Mouse (Mus musculus) urinary bladder, postnatal 14 days (tissue): ENCODE results near the gene Phf7.

Experiments
- DNase-seq: peaks from one replicate; pipeline ENCODE4 v3.0.0; 2021; ENCODE audit warnings: low spot score

Gene Phf7

DNA sequence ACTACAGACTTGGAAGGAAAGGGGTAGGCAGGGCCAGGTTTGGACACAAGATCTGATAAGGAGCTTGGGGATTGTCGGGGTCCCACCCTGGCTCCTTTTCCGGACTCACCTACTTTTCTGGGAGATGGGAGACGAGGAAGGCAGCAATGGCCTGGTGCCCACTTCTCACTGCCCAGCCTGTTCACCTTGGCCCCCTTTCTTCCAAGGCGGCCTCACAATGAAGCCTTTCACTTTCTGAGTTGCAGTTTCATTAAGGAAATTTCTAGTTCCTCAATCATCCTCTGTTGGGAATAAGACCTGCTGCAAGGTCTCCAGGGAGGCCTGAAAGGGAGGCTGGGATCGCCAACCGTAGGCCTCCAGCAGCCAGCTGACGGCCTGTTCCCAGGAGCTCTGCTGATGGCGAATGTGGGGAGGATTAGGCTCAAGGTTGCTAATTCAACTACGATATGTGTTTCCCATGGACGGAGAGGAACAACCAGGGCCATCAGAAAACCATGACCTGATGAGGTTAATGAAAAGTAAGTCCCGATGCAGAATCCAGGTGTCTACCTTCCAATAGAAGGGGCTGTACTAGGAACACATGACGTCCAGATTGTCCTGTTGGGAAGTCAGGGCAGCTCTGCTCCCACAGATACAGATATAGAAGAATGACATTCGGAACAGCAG is 18.6 kb downstream of the Phf7 start:
- no peak for DNase-seq

DNA sequence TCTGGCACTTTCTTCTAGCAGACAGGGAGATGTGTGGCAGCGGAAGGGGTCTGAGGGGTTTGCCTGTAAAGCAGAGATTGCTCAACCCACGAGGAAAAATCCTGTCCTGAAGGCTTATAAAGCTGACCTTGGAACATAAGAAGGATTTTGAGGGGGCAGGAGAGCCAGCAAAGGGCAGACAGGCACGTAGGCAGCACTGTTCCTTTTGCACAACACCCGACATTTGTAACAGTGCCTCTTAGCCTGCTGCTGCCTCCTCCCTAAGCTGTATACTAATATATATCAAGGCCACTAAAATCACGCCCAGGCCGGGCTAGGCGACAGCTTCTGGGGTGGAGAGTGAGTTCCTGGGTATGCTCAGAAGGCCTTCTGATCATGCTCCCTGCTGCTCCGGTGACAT is 20.7 kb downstream of the Phf7 start:
- DNase-seq, result no peak

DNA sequence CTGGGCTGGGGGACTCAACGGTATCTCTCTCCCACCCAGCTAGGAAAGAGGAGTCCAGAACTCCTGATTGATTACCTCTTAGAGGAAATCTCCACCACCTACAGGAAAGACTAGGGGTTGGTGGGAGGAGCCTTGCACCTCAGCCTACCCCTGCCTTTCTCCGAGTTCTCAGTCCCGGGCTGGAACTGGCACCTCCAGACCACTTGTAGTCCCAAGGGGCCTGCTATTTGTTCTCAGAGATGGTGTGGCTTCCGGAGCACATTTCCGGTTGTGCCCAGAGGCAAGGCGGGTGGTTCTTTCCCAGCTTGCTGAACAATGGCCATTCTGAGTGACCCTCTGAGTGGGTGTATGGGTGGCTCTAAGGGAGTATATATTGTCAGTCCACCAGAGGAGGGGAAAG is 22.9 kb downstream of the Phf7 start:
- DNase-seq, result no peak

DNA sequence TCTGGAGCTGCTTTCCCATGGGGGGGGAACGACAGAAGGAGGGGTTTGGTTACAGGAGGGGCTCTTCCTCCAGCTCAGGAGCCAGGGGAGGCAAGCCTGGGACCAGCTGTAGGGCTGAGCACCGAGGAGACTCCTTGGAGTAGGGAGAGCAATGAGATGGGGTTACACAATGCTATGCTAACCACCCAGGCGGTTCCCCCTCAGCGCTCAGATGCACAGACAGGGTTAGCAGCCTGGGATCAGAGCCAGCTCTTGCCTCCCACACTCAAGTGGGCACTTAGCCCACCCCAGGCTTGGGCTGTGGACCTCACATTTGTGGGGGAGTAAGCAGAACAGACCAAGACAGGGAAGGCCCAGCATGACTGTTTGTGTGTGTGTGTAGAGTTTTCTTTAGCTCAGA is 24.1 kb downstream of the Phf7 start:
- DNase-seq, result peak; percentile 57

DNA sequence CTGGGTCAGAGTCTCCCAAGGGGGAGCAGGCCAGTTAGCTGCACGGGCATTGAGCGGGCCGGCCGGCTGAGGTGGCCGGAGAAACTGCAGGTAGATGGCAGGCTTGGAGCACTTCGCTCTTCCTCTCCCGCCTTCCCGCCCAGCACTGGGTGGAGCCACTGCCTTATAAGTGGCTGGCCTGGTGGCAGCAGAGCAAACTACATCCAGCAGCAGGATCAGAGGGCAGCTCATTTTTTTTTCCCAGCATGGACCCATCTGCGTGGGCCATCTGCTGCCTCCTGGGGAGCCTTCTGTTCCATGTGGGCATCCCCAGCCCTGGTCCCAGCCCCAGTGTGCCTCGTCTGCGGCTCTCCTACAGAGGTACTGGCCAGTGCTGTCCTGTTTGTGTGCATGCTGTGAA is 33.5 kb downstream of the Phf7 start, which contains the start of gene Sema3g:
Gene Sema3g, plus strand, starts transcription at position 195 of the 400 bp plus-strand sequence.
- DNase-seq, result peak; percentile 69

DNA sequence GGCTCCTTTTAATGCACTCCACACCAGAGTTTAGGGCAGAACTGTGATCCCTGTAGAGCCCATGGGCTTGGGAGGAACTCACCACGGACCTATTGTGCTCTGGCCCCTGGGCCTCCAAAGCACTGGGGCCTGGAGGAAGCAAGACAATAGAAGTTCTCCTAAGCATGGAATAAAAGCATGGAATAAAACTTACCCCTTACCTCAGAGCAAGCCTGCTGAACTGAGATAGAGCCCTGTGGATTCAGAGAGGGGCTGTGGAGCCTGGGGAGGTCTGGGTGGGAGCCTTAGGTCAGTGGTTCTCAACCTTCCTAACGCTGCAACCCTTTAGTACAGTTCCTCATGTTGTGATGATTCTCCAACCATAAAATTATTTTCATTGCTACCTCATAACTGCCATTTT is 34.3 kb downstream of the Phf7 start, which contains the start of gene Nisch:
Gene Nisch, minus strand, starts transcription at position 101 of the 400 bp plus-strand sequence.
- DNase-seq, result no peak

DNA sequence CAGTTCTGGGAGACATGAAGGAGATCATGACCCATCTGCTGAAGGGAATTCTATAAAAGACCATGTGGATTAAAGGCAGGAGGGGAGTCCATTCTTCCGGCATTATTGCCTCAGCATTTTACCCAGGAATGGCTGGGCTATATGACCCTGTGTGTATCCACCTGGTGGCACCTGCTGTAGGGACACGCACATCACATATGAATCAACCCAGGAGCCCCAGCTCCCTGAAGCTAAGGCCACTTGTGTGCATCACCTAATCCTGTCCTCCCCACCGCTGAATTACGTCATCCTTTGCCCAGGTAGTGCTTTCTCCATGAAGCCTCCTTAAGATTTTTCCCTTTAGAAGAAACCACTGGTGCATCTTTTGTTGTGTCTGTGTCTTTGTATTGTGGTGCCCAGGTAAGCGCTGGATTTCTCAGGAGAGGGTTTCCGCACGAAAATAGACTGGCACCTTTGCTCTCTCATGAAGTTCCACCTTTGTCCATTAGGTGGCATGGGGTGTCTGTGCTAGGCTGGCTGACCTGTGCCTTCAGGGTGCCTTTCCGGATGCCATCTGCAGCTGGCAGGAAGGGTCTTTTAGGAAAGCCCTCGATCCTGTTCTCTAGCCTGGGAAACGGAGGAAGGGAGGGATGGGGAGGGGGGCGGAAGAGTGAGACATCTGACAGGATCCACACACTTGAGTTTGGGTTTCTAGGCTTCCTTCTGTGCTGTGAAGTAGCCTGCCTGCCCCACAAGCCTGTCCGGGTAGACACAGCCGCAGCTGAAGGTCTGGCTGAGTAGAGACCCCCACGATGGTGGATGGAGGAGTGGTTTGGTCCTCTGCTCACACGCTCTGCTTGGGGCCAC is 35.7 kb downstream of the Phf7 start:
- peak; percentile 66 for DNase-seq

DNA sequence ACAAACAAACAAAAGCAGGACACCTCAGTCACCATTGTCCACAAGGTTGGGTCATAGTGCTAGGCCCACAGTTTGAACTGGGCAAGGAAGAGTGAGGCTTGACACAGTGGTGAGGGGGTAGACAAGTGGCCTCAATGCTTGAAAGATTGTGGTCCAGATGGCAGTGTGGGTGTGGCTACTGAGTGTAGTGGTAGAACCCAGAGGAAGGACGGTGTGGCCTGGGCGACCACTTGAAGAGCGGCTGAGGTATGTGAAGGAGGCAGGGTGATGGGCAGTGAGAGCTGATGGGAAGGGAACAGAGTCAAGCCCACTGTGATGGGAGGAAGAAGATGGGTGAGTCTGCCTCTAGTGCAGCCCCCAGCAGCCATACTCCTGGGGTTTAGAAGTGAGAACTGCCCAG is 36.4 kb downstream of the Phf7 start:
- DNase-seq, result no peak

DNA sequence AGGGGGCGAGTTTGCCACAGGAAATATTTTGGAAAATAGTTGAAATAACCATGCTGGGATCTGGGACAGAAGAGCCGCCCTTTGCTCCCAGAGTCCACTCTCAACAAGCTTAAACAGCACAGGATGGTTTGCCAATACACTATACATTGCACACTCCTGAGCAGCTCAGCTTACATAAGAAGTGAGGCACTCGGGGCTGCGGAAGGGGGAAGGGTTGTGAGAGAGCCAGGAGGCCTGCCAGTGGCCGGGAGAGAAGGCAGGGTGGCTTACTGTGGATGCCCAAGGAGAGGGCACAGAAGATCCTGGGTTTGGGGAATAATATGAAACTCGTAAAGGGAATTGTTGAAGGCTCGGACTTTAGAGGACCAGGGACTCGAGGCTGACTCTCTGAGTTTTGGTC is 37.2 kb downstream of the Phf7 start:
- DNase-seq, result no peak

DNA sequence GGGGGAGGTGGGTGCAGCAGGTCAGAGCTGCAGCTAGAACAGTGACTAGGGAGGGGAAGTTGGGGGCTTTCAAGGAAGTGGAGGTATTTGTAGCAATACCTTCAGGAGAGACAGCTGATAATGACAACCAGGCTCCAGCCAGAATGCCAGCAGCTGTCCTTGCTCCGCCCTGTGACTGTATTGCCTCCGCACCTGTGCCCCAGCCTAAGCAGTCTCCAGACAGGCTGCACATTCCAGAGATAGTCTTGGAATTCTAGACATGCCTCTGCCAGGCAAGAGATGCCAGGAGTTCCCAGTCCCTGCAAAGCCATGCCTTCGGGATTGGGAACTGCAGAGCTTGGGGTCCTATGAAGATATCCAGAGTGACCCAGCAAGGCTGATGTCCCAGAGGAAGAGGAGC is 38.6 kb downstream of the Phf7 start:
- DNase-seq, result no peak

DNA sequence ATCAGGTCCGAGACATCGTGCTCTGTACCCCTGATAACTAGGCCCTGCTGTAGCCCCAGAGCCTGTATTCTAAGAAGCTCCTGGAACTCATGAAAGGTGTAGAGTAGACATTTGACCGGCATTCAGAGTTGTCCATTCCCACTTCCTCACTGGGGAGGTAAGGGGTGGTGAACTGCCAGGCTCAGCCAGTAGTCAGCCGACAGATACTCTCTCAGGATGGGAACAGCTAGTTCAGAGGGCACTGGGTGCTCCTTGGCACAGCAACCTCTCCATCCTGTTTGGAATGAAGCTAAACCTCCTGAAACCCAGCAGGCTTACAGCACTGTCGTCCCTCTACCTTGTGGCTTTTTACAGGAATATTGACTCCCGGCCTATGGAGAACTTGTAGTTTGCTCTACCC is 39.3 kb downstream of the Phf7 start:
- no peak for DNase-seq

DNA sequence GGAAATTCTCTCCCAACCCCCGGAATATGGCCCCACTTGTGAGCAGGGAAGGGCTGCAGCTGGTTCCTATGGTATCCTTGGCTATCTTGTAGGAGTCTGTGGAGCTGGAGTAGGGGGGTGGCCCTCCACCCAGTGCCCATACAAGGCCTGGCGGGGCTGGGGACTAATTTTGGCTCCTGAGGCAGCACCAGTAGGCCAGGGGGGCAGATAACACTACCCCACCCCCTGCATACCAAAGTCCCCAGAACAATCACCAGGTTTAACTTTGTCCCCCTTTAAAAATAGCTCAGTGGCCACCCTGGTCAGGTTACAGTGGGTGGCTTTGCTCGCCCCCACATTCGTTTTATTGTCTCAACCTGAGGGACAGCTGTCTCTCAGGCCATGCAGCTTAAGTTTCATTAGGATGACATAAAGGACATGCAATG is 42.0 kb downstream of the Phf7 start:
- no peak for DNase-seq

DNA sequence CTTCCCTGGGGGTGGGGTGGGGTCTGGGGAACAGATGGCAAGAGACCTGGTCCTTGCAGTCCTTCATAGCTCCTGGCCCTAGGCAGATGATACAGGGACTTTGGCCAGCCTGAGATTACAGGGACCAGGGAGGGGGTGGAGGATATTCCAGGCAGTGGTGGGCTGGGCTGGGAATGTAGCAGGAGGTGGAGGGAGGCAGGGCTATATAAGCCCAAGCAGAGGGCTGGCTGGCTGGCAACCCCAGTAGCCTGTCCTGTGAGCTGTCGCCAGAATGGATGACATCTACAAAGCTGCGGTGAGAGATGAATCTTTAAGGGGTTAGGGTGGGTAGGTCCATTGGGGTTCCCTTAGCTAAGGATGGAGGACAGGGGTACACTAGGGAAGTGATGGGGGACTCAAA is 43.0 kb downstream of the Phf7 start, which contains the start of gene Tnnc1:
Gene Tnnc1, plus strand, starts transcription at position 229 of the 400 bp plus-strand sequence.
- DNase-seq, result no peak

DNA sequence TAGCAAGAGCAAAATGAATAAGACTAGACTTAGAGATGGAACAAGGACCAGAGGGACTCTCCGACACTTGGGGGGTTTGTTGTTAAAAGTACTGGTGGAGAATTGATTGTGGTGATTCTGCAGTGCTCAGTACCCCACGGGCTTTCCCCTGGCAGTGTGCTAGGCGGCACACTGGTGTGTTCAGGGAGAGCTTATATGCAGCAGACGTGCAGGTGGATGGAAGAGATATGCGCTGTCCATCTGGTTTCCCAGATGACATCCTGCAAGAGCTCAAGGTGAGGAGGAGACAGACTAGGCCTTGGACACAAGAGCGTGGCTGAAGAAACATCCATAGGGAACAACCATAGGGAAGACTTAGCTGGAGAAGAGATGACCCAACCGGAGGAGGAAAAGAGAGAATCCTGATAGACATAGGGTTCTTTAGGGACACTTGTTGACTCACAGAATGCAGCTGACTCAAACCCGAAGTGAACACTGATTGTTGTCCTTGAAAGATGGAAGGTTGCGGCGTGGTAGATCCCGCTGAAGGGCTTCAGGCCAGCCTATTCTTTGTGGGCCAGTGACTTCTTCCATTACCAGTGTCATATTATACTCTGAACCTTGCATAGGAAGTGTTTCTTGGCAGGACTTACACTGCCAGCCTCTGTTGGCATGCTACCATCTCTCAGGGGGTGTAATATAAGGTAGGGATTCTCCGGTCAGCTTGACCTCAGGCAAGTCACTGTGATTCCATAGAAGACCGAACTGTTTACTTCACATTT is 43.9 kb downstream of the Phf7 start:
- DNase-seq, result no peak

DNA sequence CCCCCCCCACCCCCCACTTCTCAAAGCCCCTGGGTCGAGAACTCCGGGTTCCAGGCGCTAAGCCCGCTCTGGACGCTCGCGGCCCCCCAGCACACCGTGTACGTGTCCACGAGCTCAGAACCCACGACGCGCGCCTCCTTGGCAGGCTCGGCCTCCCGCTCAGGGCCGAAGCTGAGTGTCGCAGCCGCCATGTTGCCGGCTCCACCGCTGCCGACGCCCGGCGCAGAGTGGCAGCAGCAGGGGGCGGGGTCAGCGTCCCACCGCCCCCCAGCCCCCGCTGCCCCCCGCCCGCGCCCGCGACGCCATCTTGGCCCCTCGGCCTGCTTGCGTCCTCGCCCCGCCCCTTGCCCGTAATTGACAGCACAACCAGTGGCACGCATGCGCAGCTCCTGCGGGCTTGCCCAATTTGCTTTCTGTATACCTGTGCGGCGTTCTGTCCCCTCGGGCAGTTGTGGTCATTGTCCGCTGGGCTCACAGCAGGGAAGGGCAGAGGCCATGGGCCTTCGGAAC is 44.6 kb downstream of the Phf7 start:
- peak; percentile 96 for DNase-seq

DNA sequence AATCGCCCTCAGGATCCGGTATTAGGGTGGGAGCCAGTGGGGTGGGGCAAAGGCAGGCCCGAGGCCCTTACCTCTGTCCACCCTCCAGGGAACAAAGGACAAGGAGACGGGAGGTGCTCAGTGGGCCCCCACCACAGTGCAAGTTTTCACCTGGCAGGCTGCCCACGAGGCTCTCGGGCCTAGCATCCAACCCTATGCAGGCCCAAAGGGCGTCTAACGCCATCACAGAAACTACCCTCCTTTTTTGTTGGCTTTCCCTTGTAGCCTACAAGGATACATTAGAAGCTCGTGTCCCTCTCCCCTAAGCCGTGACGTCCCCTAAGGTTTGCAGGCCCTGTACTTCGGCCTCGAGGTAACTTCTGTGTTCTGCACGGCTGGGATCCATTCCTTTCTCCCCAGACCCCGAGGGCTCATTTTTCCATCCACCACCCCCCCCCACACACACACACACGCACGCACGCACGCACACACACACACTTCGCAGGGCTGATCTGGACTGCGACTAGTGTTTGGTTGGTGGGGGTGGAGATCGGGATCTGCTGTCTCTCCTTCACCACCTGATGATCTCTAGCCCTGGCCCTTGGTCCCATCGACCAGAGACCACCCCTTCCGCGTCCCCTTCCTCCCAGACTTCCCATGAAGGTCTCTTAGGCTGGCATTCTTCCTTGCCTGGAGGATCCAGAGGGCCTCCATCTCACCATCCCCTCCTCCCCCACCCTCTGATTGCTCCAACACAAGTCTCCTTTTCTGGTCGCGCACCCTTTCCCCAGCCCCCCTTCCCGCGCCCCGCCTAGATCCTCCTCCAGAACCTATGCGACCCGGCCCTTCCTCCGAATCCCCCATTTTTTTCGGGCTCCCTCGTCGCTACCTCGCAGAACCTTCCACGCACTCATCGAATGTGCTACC is 45.3 kb downstream of the Phf7 start:
- peak; percentile 51 for DNase-seq

DNA sequence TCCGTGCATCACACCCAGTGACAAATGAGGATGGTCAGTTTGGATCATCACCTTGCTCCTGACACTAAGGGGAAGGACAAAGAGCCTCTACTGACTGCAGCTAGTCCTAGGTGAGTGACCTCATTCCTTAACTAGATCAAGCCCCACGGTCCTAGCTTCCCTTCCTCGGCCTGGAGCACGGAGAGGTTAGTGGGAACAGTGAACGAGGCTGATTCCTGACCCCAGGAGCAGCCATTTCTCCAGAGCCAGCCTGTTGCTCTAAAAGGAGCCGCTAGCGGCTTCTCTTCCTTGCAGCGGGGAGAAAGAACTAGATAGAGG is 45.9 kb downstream of the Phf7 start:
- DNase-seq, result no peak

DNA sequence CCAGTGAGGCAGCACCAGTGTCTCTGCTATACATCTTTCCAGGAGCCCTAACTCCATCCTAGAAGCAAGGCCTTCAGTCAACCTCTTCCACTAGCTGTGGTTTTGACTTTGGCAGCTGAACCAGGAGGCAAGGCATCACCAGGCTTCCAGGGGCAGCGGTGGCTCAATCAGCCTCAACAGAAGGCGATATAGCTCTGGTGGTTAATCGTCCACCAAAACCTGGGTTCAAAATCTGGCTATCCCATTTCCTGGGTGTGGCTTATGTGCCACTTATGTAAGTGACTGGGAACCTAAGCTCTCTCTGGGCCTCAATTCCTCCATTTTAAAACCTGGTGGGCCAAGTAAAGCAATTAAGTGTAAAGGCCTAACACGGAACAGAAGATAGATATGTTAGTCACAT is 46.3 kb downstream of the Phf7 start:
- no peak for DNase-seq

DNA sequence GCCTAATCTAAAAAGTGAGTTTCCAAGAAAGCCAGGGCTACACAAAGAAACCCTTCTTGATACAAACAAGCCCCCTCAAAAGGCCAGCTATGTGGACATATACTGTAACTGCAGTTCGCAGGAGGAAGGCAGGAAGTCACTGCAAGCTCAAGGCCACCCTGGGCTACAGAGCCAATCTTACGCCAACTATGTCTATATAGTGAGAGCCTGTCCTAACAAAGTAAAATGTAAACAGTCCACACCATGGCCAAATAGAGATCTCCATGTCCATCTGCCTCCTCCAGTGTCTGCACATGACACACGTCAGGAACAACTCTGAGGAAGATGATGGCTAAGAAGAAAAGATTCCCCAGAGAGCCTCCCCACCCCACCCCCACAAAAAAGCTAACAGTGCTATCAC is 51.1 kb downstream of the Phf7 start:
- no peak for DNase-seq

DNA sequence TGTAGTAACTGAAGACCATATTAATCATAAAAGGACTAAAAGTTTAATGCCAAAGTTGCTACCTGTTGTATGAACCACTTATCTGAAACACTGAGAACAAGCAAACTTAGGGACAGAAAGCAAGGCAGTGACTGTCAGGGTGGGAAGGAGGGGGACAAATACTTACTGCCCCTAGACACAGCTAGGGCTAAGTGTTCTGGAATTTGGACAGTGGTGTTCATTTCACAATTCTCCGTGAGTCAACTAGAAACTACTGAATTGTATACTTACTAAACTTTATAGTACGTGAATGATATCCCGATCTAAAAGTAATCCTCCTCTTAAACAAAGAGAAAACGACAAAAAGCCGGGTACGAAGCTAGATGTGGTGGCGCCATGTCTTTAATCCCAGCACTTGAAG is 51.5 kb downstream of the Phf7 start:
- no peak for DNase-seq
